Mouse (Mus musculus) CD4-positive helper T cell, adult 2 months (primary cell): ENCODE data around the gene Fam114a2.

Experiments used
- DNase-seq: peaks from one replicate; pipeline ENCODE4 v3.0.0-alpha.2; 2012; ENCODE audit warnings: low read depth, missing footprints, low spot score

Gene Fam114a2

DNA sequence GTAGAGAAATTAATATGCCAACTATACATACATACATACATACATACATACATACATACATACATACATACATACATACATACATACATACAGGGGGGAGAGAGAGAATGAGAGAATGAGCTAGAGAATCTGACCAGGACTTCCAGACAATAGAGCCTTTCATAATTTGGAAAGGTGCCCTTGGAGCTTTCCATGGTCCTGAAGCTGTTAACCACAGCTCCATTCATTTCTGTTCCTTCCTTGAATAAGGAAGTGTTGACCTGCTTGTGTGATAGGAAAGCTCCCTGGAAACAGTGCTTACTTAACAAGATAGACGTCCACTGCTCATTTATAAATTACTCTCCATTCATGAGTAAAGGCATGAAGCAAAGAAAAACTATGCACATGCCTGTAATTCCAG lies 84.3 kb downstream of the Fam114a2 start:
- no peak for DNase-seq
